Mouse (Mus musculus): ENCODE results near the gene Prph.
"Not testable (repeated sequence)": the region's sequence is repeated elsewhere in the genome, so short reads cannot be mapped to it uniquely, and the experiment has no call there.

Gene Prph

GRCm38 (mm10) chr15:99076011-99076410 is 21.0 kb downstream of the Prph start:
- not testable (repeated sequence) for DNase-seq (ENCODE audit: low spot score in 2 of 2)

GRCm38 (mm10) chr15:99078181-99078910 is 23.4 kb downstream of the Prph start:
- no peak for DNase-seq (ENCODE audit: low spot score in 2 of 2)

GRCm38 (mm10) chr15:99079804-99080203 is 24.8 kb downstream of the Prph start:
- no peak for DNase-seq (ENCODE audit: low spot score in 2 of 2)

GRCm38 (mm10) chr15:99082322-99082721 is 27.3 kb downstream of the Prph start:
- no peak for DNase-seq (ENCODE audit: low spot score in 2 of 2)

- DNase-seq (ENCODE audit: low spot score in 2 of 2) = no peak
These were observed 27.9 kb downstream of the Prph start for GRCm38 (mm10) chr15:99082840-99083239.

- no peak for DNase-seq (ENCODE audit: low spot score in 2 of 2)
These were observed 28.3 kb downstream of the Prph start for GRCm38 (mm10) chr15:99083258-99083657.

GRCm38 (mm10) chr15:99083867-99084557 is 29.0 kb downstream of the Prph start:
- DNase-seq (ENCODE audit: low spot score in 2 of 2) = no peak

- DNase-seq (ENCODE audit: low spot score in 2 of 2) = no peak
These were observed 29.6 kb downstream of the Prph start for GRCm38 (mm10) chr15:99084618-99085017.

- DNase-seq (ENCODE audit: low spot score in 2 of 2) = no peak
These were observed 31.0 kb downstream of the Prph start for GRCm38 (mm10) chr15:99085997-99086396.

GRCm38 (mm10) chr15:99087253-99088075 is 32.5 kb downstream of the Prph start, which contains the start of gene C1ql4:
C1ql4 (minus strand) TSS chr15:99087817.
- no peak for DNase-seq (ENCODE audit: low spot score in 2 of 2)

- peak in 1 of 2 experiments; percentile 14 for DNase-seq (ENCODE audit: low spot score in 2 of 2)
These were observed 33.3 kb downstream of the Prph start for GRCm38 (mm10) chr15:99088292-99088691.

GRCm38 (mm10) chr15:99089069-99089468 is 34.1 kb downstream of the Prph start:
- DNase-seq (ENCODE audit: low spot score in 2 of 2) = no peak

GRCm38 (mm10) chr15:99092870-99093269 is 37.9 kb downstream of the Prph start, which contains the start of gene Dnajc22:
Dnajc22 (plus strand) TSS chr15:99093170.
- DNase-seq (ENCODE audit: low spot score in 2 of 2) = no peak

- no peak for DNase-seq (ENCODE audit: low spot score in 2 of 2)
These were observed 38.6 kb downstream of the Prph start for GRCm38 (mm10) chr15:99093291-99094258.

- no peak for DNase-seq (ENCODE audit: low spot score in 2 of 2)
These were observed 39.8 kb downstream of the Prph start for GRCm38 (mm10) chr15:99094631-99095270.

GRCm38 (mm10) chr15:99095356-99095755 is 40.4 kb downstream of the Prph start:
- no peak for DNase-seq (ENCODE audit: low spot score in 2 of 2)

- DNase-seq (ENCODE audit: low spot score in 2 of 2) = no peak
These were observed 41.3 kb downstream of the Prph start for GRCm38 (mm10) chr15:99096061-99096793.

GRCm38 (mm10) chr15:99096831-99097500 is 42.0 kb downstream of the Prph start:
- DNase-seq (ENCODE audit: low spot score in 2 of 2) = no peak

GRCm38 (mm10) chr15:99097840-99098492 is 43.0 kb downstream of the Prph start:
- no peak for DNase-seq (ENCODE audit: low spot score in 2 of 2)

Measured in right cerebral cortex, postnatal 36 days (tissue).